Mouse (Mus musculus): ENCODE results near the gene Tbc1d5.

Gene Tbc1d5

GRCm38 (mm10) chr17:50897867-50898266 lies 281.3 kb downstream of the Tbc1d5 start:
- no peak for DNase-seq (ENCODE audit: extremely low read depth, low read depth, low spot score)

DNA sequence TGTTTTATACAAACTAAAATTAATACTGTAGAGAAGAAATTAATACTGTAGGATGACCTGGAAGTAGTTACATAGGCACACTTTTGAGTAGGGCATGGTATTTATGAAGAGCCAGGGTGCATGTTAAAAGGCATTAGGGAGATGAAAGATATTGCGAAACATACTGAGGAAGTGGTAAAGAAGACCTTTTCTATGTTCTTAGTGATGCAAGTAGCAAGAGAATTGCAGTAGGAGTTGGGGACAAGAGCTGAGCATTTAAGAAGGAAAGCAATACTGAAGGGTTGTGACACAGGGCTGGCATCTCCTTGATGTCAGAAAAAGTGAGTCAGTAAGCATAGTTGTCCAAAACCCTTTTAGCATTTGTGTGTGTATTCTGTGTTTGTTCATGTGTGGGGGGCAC lies 289.7 kb downstream of the Tbc1d5 start:
- no peak for DNase-seq (ENCODE audit: extremely low read depth, low read depth, low spot score)

DNA sequence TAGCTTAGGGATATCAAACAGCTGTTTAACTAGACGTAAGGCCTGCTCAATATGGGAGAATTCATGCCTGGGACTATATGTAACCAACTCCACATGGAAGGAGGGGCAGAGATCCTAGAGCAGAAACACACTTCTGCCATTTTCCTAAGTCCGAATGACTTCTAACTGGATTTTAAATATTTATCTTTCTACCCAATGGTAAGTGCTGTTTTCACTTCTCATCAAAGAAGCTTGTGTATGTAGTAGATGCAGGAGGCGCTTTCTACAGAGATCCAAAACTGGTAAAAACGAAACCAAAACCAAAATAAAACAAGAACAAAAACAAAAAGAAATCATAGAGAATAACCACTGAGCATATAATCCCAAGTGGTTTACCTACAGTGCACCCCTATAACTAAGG lies 299.2 kb downstream of the Tbc1d5 start:
- DNase-seq (ENCODE audit: extremely low read depth, low read depth, low spot score), result no peak

DNA sequence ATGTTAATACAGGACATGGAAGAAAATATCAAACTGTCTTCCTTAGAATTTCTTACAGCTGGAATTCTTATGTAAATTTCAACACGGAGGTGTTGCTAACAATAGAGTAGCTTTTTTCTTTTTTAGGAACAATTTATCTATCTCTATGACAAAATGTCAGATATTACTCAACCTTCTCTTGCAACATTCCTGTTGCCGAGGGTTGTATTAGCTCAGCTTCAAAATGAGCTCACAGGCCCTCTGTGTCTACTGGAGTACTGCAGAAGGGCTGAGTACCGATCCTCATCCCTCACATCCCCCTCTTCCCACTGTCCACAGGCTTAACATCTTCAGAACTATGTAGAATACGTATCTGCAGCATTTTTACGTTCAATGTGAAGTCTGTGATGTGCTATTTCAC lies 302.7 kb downstream of the Tbc1d5 start:
- DNase-seq (ENCODE audit: extremely low read depth, low read depth, low spot score), result no peak

GRCm38 (mm10) chr17:50874067-50874466 lies 305.1 kb downstream of the Tbc1d5 start:
- no peak for DNase-seq (ENCODE audit: extremely low read depth, low read depth, low spot score)

DNA sequence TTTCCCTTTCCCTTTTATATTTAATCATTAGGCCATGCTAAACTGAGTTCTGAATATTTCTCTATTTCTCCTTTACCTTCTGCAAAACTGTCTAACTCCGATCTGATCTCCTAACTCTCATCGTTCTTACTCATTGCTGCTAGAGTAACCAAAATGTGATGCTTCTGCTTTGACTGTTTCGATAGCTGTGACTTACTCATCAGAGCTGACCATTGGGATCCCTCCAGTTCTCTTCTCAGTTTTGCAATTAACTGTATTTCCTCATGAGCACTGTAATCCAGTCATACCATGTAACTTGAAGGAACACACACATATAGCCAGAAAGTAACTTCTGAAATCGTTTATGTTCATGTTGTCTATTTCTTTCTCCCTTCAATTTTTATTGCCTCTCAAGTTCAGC lies 306.6 kb downstream of the Tbc1d5 start:
- DNase-seq (ENCODE audit: extremely low read depth, low read depth, low spot score), result no peak

- DNase-seq (ENCODE audit: extremely low read depth, low read depth, low spot score), result no peak
Measured at GRCm38 (mm10) chr17:50867297-50867696, 311.9 kb downstream of the Tbc1d5 start.

DNA sequence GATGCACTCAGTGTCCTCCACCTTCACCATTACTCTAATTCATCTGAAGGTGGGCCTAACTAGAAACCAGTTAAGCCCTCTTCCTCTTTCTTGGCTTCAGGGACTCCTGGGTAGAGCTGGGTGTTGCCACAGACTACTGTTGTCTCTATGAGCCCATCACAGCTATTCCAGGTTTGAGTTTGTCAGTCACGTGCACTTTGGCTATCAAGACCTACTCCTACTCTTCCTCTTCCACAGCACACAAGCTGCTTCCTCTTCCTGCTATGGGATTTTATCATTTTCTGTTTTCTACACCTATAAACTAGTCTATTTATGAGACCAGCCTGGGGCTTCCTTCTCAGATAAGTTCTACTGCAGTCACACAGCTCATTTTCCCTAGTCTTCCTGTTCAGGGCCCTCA lies 314.4 kb downstream of the Tbc1d5 start:
- DNase-seq (ENCODE audit: extremely low read depth, low read depth, low spot score), result no peak

GRCm38 (mm10) chr17:50853220-50853619 lies 325.9 kb downstream of the Tbc1d5 start:
- no peak for DNase-seq (ENCODE audit: extremely low read depth, low read depth, low spot score)

DNA sequence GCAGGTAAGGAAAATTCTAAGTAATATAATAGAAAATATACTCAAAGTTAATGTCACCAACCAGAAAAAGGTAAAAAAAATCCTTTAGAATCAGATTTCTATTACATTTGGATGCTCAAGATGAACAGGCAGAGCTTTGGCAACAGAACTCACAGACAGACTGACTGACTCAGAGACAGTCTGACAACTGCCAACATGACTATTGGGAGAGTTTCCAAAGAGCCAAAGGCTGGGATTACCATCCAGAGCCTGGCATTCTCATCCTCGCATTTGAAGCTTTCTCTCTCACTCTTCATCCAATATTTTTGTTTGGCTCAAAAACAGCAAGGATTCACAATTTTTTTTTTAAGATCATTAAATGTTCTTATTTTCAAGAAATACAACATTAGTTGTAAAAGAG lies 327.8 kb downstream of the Tbc1d5 start:
- peak; percentile 21 for DNase-seq (ENCODE audit: extremely low read depth, low read depth, low spot score)

- no peak for DNase-seq (ENCODE audit: extremely low read depth, low read depth, low spot score)
Measured at GRCm38 (mm10) chr17:50814089-50814488, 365.1 kb downstream of the Tbc1d5 start.

DNA sequence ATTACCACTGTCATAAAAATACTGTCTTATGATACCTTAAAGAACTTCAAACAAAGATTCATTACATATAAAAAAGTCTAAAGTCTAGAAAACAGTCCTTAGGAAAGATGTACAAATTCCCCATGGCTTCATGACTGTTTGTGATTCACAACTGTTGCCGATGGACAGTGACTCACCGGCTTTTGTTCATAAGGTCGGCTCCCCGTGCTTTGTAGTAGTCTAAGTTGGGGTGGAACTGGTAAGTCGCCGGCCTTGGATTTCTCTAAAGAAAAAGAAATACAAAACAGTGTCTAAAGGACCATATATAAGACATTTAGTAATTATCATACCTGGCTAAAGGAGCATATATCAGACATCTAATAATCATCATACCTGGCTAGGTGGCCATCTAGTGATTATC lies 365.6 kb downstream of the Tbc1d5 start:
- no peak for DNase-seq (ENCODE audit: extremely low read depth, low read depth, low spot score)

DNA sequence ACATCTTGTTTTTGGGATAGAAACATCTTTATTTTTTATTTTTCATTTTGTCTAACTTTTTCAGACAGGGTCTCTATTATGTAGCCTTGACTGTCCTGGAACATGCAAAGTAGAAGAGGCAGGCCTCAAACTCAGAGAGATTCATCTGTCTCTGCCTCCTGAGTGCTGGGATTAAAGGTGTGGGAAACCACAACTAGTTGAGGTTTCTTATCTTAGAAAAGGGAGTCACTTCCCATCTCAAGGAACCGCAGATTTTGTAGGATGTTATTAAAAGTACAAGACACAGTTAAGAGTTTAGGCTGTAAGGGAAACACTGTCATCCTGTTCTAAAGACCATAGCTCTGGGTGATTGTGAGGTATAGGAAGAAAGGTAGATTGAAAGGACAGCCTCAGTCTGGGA lies 373.5 kb downstream of the Tbc1d5 start:
- no peak for DNase-seq (ENCODE audit: extremely low read depth, low read depth, low spot score)

GRCm38 (mm10) chr17:50803234-50803633 lies 375.9 kb downstream of the Tbc1d5 start:
- no peak for DNase-seq (ENCODE audit: extremely low read depth, low read depth, low spot score)

DNA sequence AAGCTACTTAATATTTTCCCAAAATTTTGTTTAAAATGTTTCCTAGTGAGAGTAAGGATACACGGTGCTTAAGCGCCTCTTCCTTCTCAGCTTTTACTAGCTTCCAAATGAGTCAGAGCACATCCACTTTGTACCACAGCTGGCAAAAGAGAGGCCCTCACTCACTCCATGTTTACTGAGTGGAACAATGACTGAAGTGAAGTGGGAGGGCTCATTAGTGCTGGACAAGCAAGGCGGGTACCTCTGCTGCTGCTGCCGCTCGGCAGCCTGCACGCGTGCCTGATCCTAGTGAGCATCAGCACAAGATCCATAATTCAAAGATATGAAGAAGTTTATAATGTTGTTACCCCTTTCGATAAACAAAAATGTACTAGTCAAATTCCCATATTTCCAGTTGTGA lies 376.8 kb downstream of the Tbc1d5 start:
- no peak for DNase-seq (ENCODE audit: extremely low read depth, low read depth, low spot score)

- DNase-seq (ENCODE audit: extremely low read depth, low read depth, low spot score), result no peak
Measured at GRCm38 (mm10) chr17:50795445-50796095, 383.6 kb downstream of the Tbc1d5 start.

DNA sequence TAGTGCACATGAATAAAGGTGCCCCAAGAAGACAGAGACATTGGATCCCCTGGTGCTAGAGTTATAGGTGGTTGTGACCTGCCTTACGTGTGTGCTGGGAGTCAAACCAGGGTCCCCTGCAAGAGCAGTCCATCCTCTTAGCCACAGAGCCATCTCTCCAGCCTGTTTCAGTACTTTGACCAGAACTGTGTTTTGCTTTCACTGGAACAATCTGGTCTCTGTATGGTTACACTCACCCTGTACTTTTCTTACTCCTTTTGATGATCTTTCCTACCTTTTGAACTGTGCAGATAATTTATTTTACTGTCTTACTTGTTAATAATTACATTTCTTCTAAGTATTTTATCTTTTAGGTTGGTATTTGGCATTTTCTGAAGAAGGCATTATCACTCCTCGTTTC lies 387.5 kb downstream of the Tbc1d5 start:
- DNase-seq (ENCODE audit: extremely low read depth, low read depth, low spot score), result no peak

DNA sequence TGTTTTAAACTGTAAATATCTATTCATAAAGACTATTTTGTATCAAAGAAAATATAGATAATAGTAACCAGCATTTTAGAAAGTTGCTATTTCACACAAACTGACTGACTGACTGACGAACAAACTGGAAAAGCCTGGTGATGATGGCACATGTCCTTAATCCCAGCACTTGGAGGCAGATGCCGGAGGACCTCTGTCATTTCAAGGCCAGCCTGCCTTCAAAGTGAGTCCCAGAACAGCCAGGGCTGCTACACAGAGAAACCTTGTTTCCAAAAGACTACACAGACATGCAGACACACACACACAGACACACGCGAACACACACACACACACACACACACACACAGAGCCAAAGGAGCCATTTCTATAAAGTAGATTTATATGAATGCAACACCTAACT lies 390.3 kb downstream of the Tbc1d5 start:
- no peak for DNase-seq (ENCODE audit: extremely low read depth, low read depth, low spot score)

- DNase-seq (ENCODE audit: extremely low read depth, low read depth, low spot score), result no peak
Measured at GRCm38 (mm10) chr17:50775247-50775646, 403.9 kb downstream of the Tbc1d5 start.

DNA sequence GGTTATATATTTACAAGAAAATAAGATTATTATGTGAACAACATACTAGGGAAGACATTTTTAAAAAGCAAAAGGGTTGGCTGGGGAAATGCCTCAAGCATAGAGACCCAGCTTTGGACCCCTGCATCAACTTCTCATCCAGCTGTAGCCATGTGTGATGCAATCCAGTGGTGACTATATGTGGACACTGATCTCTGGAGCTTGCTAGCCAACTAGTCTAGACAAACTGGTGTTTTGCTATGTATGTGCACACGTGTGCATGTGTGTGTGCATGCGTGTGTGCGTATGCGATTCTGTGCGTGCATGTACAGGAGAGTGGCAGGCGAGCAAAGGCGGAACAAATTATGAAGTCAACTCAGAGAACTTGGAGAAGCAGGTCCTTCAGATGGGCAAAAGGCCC lies 414.8 kb downstream of the Tbc1d5 start:
- no peak for DNase-seq (ENCODE audit: extremely low read depth, low read depth, low spot score)

- DNase-seq (ENCODE audit: extremely low read depth, low read depth, low spot score), result no peak
Measured at GRCm38 (mm10) chr17:50763407-50763806, 415.7 kb downstream of the Tbc1d5 start.

- no peak for DNase-seq (ENCODE audit: extremely low read depth, low read depth, low spot score)
Measured at GRCm38 (mm10) chr17:50762231-50762630, 416.9 kb downstream of the Tbc1d5 start.

- DNase-seq (ENCODE audit: extremely low read depth, low read depth, low spot score), result no peak
Measured at GRCm38 (mm10) chr17:50761082-50761481, 418.1 kb downstream of the Tbc1d5 start.
